ENCODE assay signal across 8 mouse cellular contexts in genomic region chr11:58927790-58928651, GRCm38 (mm10). TPM values are rescaled to one million over a fixed set of nuclear protein-coding genes. Genes with fewer than 3 reads are reported as not detected.
DNase-seq lines count a peak whose midpoint lies in the region; ATAC-seq lines count a peak whose summit lies in the region.

No protein-coding gene starts in this region.

- WGBS in forebrain, embryonic 11.5 days = 41% methylated on average over 20 of the region's 20 CpGs
- 36% methylated on average over 20 of the region's 20 CpGs for WGBS in hindbrain, embryonic 11.5 days
- WGBS in limb, embryonic 10.5 days = 37% methylated on average over 20 of the region's 20 CpGs

- no peaks in the 10 kb centered on the region for H3K9me3 ChIP-seq in forebrain, embryonic 11.5 days (ENCODE audit: control insufficient read depth, low read length)
- H3K9me3 ChIP-seq in hindbrain, embryonic 11.5 days (ENCODE audit: control insufficient read depth, low read length) = no peaks in the 10 kb centered on the region
- no peaks in the 10 kb centered on the region for H3K9me3 ChIP-seq in limb, embryonic 10.5 days (replicated peaks)

- H3K9ac ChIP-seq in forebrain, embryonic 11.5 days (ENCODE audit: low read length) = 0 out of 2 replicates have a peak overlapping the region, but pooled peaks have one; percentile 2
- 0 out of 2 replicates have a peak overlapping the region, but pooled peaks have one; percentile 19 for H3K9ac ChIP-seq in hindbrain, embryonic 11.5 days (ENCODE audit: low read depth, low read length)

- no peak overlapping the region for H3K4me3 ChIP-seq in forebrain, embryonic 11.5 days (ENCODE audit: low read depth, low read length)
- 0 out of 2 replicates have a peak overlapping the region, but pooled peaks have one; percentile 6 for H3K4me3 ChIP-seq in hindbrain, embryonic 11.5 days (ENCODE audit: low read depth, low read length)
- peak overlapping the region; percentile 1; the same call in 1 of the 2 replicates for H3K4me3 ChIP-seq in limb, embryonic 10.5 days

- H3K27ac ChIP-seq in forebrain, embryonic 11.5 days (ENCODE audit: low read depth, low read length) = no peak overlapping the region
- peak overlapping the region; percentile 30; the same call in 1 of the 2 replicates for H3K27ac ChIP-seq in hindbrain, embryonic 11.5 days (ENCODE audit: low read depth, low read length)
- H3K27ac ChIP-seq in limb, embryonic 10.5 days = peak overlapping the region; percentile 43; the same call in 1 of the 2 replicates

- H3K27me3 ChIP-seq in forebrain, embryonic 11.5 days (ENCODE audit: control insufficient read depth, insufficient read depth, low read length) = no peaks in the 10 kb centered on the region
- no peaks in the 10 kb centered on the region for H3K27me3 ChIP-seq in hindbrain, embryonic 11.5 days (ENCODE audit: control insufficient read depth, insufficient read depth, low read length)
- H3K27me3 ChIP-seq in limb, embryonic 10.5 days (ENCODE audit: low read depth, poor library complexity, severe bottlenecking) = no peaks in the 10 kb centered on the region

- 0 out of 2 replicates have a peak overlapping the region, but pooled peaks have one; percentile 0 for H3K4me2 ChIP-seq in forebrain, embryonic 11.5 days (ENCODE audit: low read depth, low read length, severe bottlenecking)
- no peak overlapping the region for H3K4me2 ChIP-seq in hindbrain, embryonic 11.5 days (replicated peaks; ENCODE audit: low read depth, low read length)

- ATAC-seq in forebrain, embryonic 11.5 days (replicated peaks; ENCODE audit: low FRiP score) = peak; percentile 72
- peak; percentile 56 for ATAC-seq in hindbrain, embryonic 11.5 days (ENCODE audit: low FRiP score)

- no peaks in the 10 kb centered on the region for H3K4me1 ChIP-seq in forebrain, embryonic 11.5 days (replicated peaks; ENCODE audit: control insufficient read depth, insufficient read depth, low read length)
- H3K4me1 ChIP-seq in hindbrain, embryonic 11.5 days (replicated peaks; ENCODE audit: control insufficient read depth, insufficient read depth, low read length) = no peaks in the 10 kb centered on the region
- 0 out of 2 replicates have a peak, but pooled peaks cover 6% of the 10 kb centered on the region for H3K4me1 ChIP-seq in limb, embryonic 10.5 days

- peaks cover 8% of the 10 kb centered on the region; the same call in 1 of the 2 replicates for H3K36me3 ChIP-seq in forebrain, embryonic 11.5 days (ENCODE audit: control insufficient read depth, insufficient read depth, low read length)
- peaks cover 4% of the 10 kb centered on the region for H3K36me3 ChIP-seq in hindbrain, embryonic 11.5 days (ENCODE audit: control insufficient read depth, insufficient read depth, low read length)
- peaks cover 23% of the 10 kb centered on the region for H3K36me3 ChIP-seq in limb, embryonic 10.5 days

- DNase-seq in layer of hippocampus, adult 11-12 months (ENCODE audit: low spot score) = peak; percentile 52
- DNase-seq in layer of hippocampus, adult 9-10 months (ENCODE audit: low spot score) = no peak
- peak; percentile 76 for DNase-seq in brain, adult 2 months (ENCODE audit: low read depth, low spot score)
- DNase-seq in forebrain, embryonic 11.5 days (ENCODE audit: low spot score) = peak; percentile 88
- peak; percentile 84 for DNase-seq in hindbrain, embryonic 11.5 days (ENCODE audit: low spot score)
- DNase-seq in limb, embryonic 10.5 days (ENCODE audit: low spot score) = peak; percentile 85
- DNase-seq in mesoderm, embryonic 11.5 days (ENCODE audit: low read depth, low spot score) = peak; percentile 39
- DNase-seq in spleen, postnatal 4 days (ENCODE audit: low spot score in 2 of 2) = peak; percentile 75 to 89

RNA-seq across cellular contexts. Expression of gene Btnl10, which starts 10.3 kb away (rescaled TPM):
- not detected in 2 replicates for polyA plus RNA-seq in forebrain, embryonic 11.5 days (2014; fragmentation: Nextera tagmentation; extraction: Ambion mirVana)
- not detected in 2 replicates for polyA plus RNA-seq in hindbrain, embryonic 11.5 days (2014; fragmentation: Nextera tagmentation; extraction: Ambion mirVana)
- 0.05 TPM in 1 of 2 replicates, not detected in the other for polyA plus RNA-seq in limb, embryonic 10.5 days (2016; fragmentation: Nextera tagmentation; extraction: Ambion mirVana)

RNA-seq across cellular contexts. Expression of gene Rnf187, which starts 10.7 kb away (rescaled TPM):
- 386 and 426 TPM in 2 replicates for polyA plus RNA-seq in forebrain, embryonic 11.5 days (2014; fragmentation: Nextera tagmentation; extraction: Ambion mirVana)
- polyA plus RNA-seq in hindbrain, embryonic 11.5 days (2014; fragmentation: Nextera tagmentation; extraction: Ambion mirVana) = 395 and 419 TPM in 2 replicates
- 222 and 238 TPM in 2 replicates for polyA plus RNA-seq in limb, embryonic 10.5 days (2016; fragmentation: Nextera tagmentation; extraction: Ambion mirVana)

RNA-seq across cellular contexts. Expression of gene Hist3h2ba, which starts 20.7 kb away (rescaled TPM):
- 84.9 and 93.6 TPM in 2 replicates for polyA plus RNA-seq in forebrain, embryonic 11.5 days (2014; fragmentation: Nextera tagmentation; extraction: Ambion mirVana)
- 108 and 114 TPM in 2 replicates for polyA plus RNA-seq in hindbrain, embryonic 11.5 days (2014; fragmentation: Nextera tagmentation; extraction: Ambion mirVana)
- polyA plus RNA-seq in limb, embryonic 10.5 days (2016; fragmentation: Nextera tagmentation; extraction: Ambion mirVana) = 3.2 and 4.5 TPM in 2 replicates

RNA-seq across cellular contexts. Expression of gene Zfp39, which starts 24.0 kb away (rescaled TPM):
- polyA plus RNA-seq in forebrain, embryonic 11.5 days (2014; fragmentation: Nextera tagmentation; extraction: Ambion mirVana) = 8.1 and 8.8 TPM in 2 replicates
- polyA plus RNA-seq in hindbrain, embryonic 11.5 days (2014; fragmentation: Nextera tagmentation; extraction: Ambion mirVana) = 6.5 and 7.5 TPM in 2 replicates
- 5.7 and 6.9 TPM in 2 replicates for polyA plus RNA-seq in limb, embryonic 10.5 days (2016; fragmentation: Nextera tagmentation; extraction: Ambion mirVana)

RNA-seq across cellular contexts. Expression of gene Hist3h2a, which starts 26.5 kb away (rescaled TPM):
- 52.9 and 54.1 TPM in 2 replicates for polyA plus RNA-seq in forebrain, embryonic 11.5 days (2014; fragmentation: Nextera tagmentation; extraction: Ambion mirVana)
- polyA plus RNA-seq in hindbrain, embryonic 11.5 days (2014; fragmentation: Nextera tagmentation; extraction: Ambion mirVana) = 71.2 and 75.2 TPM in 2 replicates
- 8.4 and 11.3 TPM in 2 replicates for polyA plus RNA-seq in limb, embryonic 10.5 days (2016; fragmentation: Nextera tagmentation; extraction: Ambion mirVana)

Comparison
In these comparisons a context has a peak if more than half of its experiments do, and no peak if none do; other contexts are left out.
1. RNA of gene Hist3h2ba, which starts 20.7 kb away (polyA plus RNA-seq): 108 to 114 TPM in hindbrain, embryonic 11.5 days and 84.9 to 93.6 TPM in forebrain, embryonic 11.5 days; 3.2 to 4.5 TPM in limb, embryonic 10.5 days; every median in the first group is over 10 times any median in the second.